Mouse (Mus musculus) Muller cell, postnatal 12 days (primary cell): ENCODE results near the gene Six6.

Experiments
- DNase-seq: peaks from one replicate; pipeline ENCODE4 v3.0.0-alpha.2; 2015; ENCODE audit errors: inconsistent ontology term

The Six6 gene

GRCm38 (mm10) chr12:72957829-72958424 is 18.2 kb downstream of the Six6 start:
- DNase-seq = no peak

DNA sequence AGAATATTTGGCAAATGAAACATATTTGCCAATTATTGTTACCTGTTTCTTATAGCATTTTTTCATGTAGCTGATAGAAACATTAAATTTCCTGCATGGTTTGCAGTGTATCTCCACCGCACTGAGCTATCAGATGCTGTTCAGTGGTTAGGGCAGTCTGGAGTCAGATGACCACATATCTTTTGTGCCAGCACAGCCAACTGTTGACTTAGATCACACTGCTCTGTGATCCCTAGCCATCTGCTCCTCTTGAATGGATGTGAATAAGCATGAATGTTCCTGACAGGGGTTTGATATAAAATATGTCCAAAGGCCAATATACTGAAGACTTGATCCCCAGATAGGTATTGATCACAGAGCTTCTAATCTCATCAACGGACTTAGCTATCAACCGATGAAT is 18.8 kb downstream of the Six6 start:
- DNase-seq = no peak

GRCm38 (mm10) chr12:72962761-72963160 is 23.1 kb downstream of the Six6 start:
- DNase-seq = no peak

DNA sequence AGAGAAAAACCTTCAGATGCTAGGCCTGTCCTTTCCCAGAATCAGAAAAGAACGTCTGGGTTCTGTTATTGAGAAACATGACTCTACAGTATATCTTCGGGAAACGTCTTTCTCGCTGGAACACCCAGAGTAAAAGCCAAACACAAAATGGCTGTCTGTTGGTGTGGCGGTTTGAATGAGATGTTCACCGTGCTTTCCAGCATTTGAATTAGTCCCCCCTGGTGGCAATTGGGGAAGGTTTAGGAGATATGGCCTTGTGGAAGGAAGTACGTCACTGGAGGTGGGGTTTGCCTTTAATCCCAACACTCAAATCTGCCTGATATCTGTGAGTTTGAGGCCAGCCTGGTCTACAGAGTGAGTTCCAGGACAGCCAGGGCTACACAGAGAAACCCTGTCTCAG is 27.8 kb downstream of the Six6 start:
- DNase-seq = no peak

- DNase-seq = no peak
Observed at GRCm38 (mm10) chr12:72970620-72971019, 30.9 kb downstream of the Six6 start.

- DNase-seq = peak; percentile 53
Observed at GRCm38 (mm10) chr12:72973161-72973560, 33.5 kb downstream of the Six6 start.

- DNase-seq = no peak
Observed at GRCm38 (mm10) chr12:72976172-72976571, 36.5 kb downstream of the Six6 start.

GRCm38 (mm10) chr12:72976718-72977117 is 37.0 kb downstream of the Six6 start:
- DNase-seq = peak; percentile 73

DNA sequence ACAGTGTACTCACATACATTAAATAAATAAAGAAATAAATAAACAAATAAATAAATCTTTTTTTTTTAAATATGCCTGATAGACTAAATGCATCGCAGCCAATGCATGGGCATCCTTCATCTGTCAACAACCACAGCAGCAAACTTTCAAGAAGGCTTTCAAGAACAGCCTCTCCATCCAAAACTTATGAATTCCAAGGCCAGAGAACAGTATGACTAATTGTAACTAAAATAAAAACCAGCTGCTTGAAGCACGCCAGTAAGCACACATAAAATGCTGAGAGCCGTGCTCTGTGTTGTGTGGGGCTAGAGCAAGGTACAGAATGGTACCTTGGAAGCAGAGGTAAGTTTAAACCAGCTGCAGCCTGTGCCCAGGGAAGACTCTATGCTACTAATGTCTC is 38.2 kb downstream of the Six6 start:
- DNase-seq = no peak

DNA sequence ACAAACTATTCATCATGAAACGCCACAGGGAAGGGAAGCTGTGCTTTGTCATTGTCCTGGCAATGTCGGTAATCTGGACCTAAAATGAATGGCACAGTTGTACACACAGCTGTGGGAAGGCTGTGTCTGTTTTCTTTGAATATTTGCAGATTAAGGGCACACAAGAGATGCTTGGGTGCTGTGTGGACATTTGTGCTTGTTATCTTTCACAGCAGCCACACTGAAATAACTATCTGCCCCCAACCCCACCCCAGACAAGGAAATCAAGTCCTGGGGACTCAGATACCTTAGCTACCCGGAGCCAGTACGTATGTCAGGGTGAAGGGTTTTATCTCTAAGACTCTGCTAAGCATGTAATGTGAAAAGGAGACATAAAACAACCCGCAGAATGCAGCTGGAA is 39.5 kb downstream of the Six6 start:
- no peak for DNase-seq

- DNase-seq = no peak
Observed at GRCm38 (mm10) chr12:72982616-72983015, 42.9 kb downstream of the Six6 start.

GRCm38 (mm10) chr12:72983071-72983857 is 43.6 kb downstream of the Six6 start:
- DNase-seq = no peak
